Mouse (Mus musculus) stomach, embryonic 16.5 days (tissue): ENCODE measurements around the gene Cdk4. TPM values are rescaled to one million over a fixed set of nuclear protein-coding genes. Genes with fewer than 3 reads are reported as not detected.

Source experiments
- ATAC-seq: fragments of 200-750 bp; cut with Nextera tagmentation; 2 replicates; pipeline ENCODE4 v1.8.0; 2017; ENCODE audit warnings: moderate number of reproducible peaks, moderate TSS enrichment; ENCODE audit not compliant: insufficient read depth, low FRiP score
- H3K27ac ChIP-seq: fragments of 300-500 bp; sonication (generic); 2 replicates; pipeline ENCODE4 v1.5.1; 2014; ENCODE audit warnings: low read length
- H3K27me3 ChIP-seq: fragments of 300-500 bp; sonication (generic); 2 replicates; pipeline ENCODE4 v1.6.1; 2014; ENCODE audit warnings: low read length, control low read depth, mixed read lengths; ENCODE audit not compliant: control insufficient read depth, insufficient read depth
- H3K36me3 ChIP-seq: fragments of 300-500 bp; sonication (generic); 2 replicates; pipeline ENCODE4 v1.6.1; 2014; ENCODE audit warnings: low read length; ENCODE audit not compliant: control insufficient read depth, insufficient read depth
- H3K4me1 ChIP-seq: fragments of 300-500 bp; sonication (generic); 2 replicates; pipeline ENCODE4 v1.6.1; 2014; ENCODE audit warnings: low read length, control low read depth, mixed read lengths; ENCODE audit not compliant: control insufficient read depth, insufficient read depth
- H3K4me2 ChIP-seq: fragments of 300-500 bp; sonication (generic); 2 replicates; pipeline ENCODE4 v1.6.1; 2014; ENCODE audit warnings: low read depth, low read length, mixed read lengths
- H3K4me3 ChIP-seq: fragments of 300-500 bp; sonication (generic); replicated peaks from 2 replicates; pipeline ENCODE4 v1.5.1; 2014; ENCODE audit warnings: mild to moderate bottlenecking, low read length
- H3K9ac ChIP-seq: fragments of 300-500 bp; sonication (generic); 2 replicates; pipeline ENCODE4 v1.6.1; 2014; ENCODE audit warnings: low read length
- H3K9me3 ChIP-seq: fragments of 300-500 bp; sonication (generic); replicated peaks from 2 replicates; pipeline ENCODE4 v1.6.1; 2016; ENCODE audit warnings: low read length, control low read depth; ENCODE audit not compliant: control insufficient read depth
- WGBS: fragments of 180-500 bp; shearing (Covaris S2); extraction: QIAGEN DNeasy Blood & Tissue Kit; methylation state at CpG from one replicate; pipeline ENCODE4 v1.1.7; 2014; 5-methylcytosine and 5-hydroxymethylcytosine counted together
- polyA plus RNA-seq: library from polyadenylated mRNA; unstranded; fragments of >200 nt; fragmentation: Nextera tagmentation; extraction: Ambion mirVana; gene quantifications from 2 replicates; pipeline ENCODE4 v1.2.1, GENCODE M21; 2015

The Cdk4 gene
- polyA plus RNA-seq, 1 experiment from 2014 or later: 1,208 TPM

DNA sequence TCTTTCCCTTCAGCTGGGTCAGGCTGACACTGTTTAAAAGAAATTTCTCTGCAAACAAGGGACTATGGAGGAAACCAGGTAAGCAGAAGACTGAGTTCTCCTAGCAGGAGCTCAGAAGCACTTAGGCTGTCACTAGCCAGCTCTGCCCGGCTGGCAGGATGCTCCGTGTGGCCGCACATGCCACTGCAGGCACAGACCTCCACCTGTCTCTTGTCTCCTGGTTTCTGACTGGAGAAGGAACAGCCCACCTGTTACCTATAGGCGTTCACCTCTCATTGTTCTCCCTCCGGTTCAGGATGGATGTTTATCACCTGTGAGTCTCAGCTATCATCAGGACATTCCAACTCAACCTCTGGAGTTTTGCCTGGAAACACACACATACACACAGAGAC, 20.6 kb downstream of the Cdk4 start:
- Histone ChIP-seq H3K4me3 (no peak overlapping the region), H3K9me3 (no peaks in the 10 kb centered on the region), H3K36me3 (no peaks in the 10 kb centered on the region), H3K27ac (no peak overlapping the region), H3K9ac (no peak overlapping the region), H3K4me1 (peaks cover 25% of the 10 kb centered on the region), H3K4me2 (no peak overlapping the region), H3K27me3 (peaks cover 52% of the 10 kb centered on the region)
- 31% methylated on average over 5 of the region's 5 CpGs for WGBS
- no peak for ATAC-seq

DNA sequence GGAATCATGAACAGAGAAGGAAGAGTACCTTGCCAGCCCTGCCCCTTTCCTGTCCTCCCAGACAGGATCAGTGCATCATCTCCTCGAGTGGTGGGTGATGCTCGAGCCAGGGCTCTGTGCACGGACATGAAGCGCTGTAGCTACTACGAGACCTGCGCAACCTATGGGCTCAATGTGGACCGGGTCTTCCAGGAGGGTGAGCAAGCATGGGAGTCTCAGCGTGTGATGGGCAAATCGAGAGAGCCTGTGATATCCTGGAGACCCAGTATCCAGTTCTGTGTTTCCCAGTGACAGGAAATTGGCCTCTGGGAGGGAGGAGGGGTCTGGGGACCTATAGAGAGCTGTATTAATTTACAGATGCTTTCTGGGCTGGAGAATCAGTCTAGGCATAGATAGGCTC, 21.7 kb downstream of the Cdk4 start:
- Histone ChIP-seq H3K9me3 (no peaks in the 10 kb centered on the region), H3K36me3 (no peaks in the 10 kb centered on the region), H3K9ac (no peak overlapping the region), H3K27ac (no peak overlapping the region), H3K4me3 (no peak overlapping the region), H3K4me1 (peaks cover 14% of the 10 kb centered on the region), H3K27me3 (peaks cover 51% of the 10 kb centered on the region), H3K4me2 (no peak overlapping the region)
- WGBS: 79% methylated on average over 9 of the region's 9 CpGs
- ATAC-seq: no peak

DNA sequence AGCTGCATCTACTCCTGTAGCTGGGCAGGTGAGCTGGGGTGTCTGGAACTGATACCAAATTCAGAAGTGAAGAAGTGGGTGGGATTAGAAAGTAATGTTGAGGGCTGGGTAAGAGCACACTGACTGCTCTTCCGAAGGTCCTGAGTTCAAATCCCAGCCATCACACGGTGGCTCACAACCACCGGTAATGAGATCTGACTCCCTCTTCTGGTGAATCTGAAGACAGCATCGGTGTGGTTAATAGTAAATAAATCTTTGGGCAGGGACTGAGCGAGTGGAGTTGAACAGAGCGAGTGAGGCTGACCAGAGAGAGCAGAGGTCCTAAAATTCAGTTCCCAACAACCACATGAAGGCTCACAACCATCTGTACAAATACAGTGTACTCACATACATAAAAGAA, 22.3 kb downstream of the Cdk4 start:
- ATAC-seq: no peak
- H3K36me3 ChIP-seq: no peaks in the 10 kb centered on the region
- peaks cover 51% of the 10 kb centered on the region for H3K27me3 ChIP-seq
- peaks cover 10% of the 10 kb centered on the region; the same call in 1 of the 2 replicates for H3K4me1 ChIP-seq
- H3K27ac ChIP-seq: no peak overlapping the region
- no peak overlapping the region for H3K4me3 ChIP-seq
- H3K9ac ChIP-seq: no peak overlapping the region
- no peak overlapping the region for H3K4me2 ChIP-seq
- WGBS: 60% methylated on average over 6 of the region's 6 CpGs
- no peaks in the 10 kb centered on the region for H3K9me3 ChIP-seq

DNA sequence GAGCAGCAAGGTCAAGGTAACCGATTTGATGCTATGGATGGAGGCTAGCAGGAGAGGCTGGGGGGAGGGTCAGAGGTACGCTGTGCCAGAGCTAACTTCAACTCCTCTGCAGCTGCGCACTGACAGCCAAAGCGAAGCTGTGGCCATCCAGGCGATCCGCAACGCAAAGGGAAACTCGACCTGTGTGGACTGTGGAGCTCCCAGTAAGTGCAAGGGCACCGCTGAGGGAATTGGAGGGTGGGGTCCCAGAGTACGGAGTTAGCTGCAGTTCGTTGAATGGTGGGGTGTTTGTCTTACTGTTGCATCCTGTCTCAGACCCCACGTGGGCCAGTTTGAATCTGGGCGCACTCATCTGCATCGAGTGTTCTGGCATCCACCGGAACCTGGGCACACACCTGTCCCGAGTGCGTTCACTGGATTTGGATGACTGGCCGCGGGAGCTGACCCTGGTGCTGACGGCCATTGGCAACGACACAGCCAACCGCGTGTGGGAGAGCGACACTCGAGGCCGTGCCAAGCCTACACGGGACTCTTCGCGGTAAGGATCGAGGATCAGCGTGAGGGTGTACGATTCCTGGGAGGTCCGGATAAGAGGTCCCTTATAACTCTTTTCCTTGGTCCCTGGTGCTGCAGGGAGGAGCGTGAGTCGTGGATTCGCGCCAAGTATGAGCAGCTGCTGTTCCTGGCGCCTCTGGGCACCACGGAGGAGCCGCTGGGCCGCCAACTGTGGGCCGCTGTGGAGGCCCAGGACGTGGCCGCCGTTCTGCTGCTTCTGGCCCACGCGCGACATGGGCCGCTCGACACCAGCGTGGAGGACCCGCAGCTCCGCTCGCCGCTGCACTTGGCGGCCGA, 27.5 kb downstream of the Cdk4 start:
- peaks cover 45% of the 10 kb centered on the region for H3K27me3 ChIP-seq
- H3K4me2 ChIP-seq: peak overlapping the region; percentile 32
- H3K4me3 ChIP-seq: peak overlapping the region; percentile 32
- H3K9ac ChIP-seq: no peak overlapping the region
- H3K9me3 ChIP-seq: no peaks in the 10 kb centered on the region
- WGBS: 11% methylated on average over 57 of the region's 57 CpGs
- H3K27ac ChIP-seq: no peak overlapping the region
- H3K36me3 ChIP-seq: peaks cover under 1% of the 10 kb centered on the region; the same call in 1 of the 2 replicates
- H3K4me1 ChIP-seq: peaks cover 17% of the 10 kb centered on the region
- ATAC-seq: no peak

DNA sequence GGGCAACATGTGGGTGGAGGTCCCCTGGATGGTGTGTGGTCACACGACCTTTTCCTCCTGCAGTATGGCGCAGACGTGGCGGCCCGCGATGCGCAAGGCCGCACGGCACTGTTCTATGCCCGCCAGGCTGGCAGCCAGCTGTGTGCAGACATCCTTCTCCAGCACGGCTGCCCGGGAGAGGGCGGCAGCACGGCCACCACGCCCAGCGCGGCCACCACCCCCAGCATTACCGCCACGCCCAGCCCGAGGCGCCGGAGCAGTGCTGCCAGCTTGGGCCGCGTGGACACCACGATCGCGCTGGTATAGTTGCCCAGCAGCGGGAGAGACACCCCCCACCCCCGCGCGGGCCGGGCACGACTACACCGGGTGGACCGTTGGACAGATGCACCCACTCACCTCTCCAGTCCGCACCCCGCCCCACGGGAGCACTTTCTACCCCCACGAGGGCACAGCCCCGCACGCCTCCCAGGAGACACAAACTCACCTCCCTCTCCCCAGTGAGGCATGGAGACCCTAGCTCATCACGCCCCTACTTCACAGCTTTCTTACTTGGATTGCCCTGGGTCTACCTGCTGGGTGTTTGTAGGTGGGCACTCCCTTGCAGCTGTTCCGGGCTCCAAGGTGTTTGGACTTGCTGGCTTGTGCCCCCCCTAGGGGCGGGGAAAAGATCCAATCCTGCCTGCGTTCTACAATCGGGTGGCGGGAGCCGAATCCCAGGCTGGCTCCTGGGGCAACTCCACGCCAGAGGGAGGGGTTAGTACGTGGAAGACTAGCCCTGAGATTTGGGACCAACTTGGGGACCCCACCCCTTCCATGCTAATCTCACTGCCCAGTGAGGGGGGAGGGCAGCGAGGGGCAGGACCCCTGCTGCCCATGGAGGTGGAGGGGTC, 28.4 kb downstream of the Cdk4 start:
- no peak overlapping the region for H3K9ac ChIP-seq
- H3K27ac ChIP-seq: no peak overlapping the region
- H3K36me3 ChIP-seq: peaks cover 10% of the 10 kb centered on the region; the same call in 1 of the 2 replicates
- peak overlapping the region; percentile 32 for H3K4me3 ChIP-seq
- H3K9me3 ChIP-seq: no peaks in the 10 kb centered on the region
- peak overlapping the region; percentile 32 for H3K4me2 ChIP-seq
- ATAC-seq: peak; percentile 36; the same call in 1 of the 2 replicates
- 12% methylated on average over 51 of the region's 51 CpGs for WGBS
- peaks cover 45% of the 10 kb centered on the region for H3K27me3 ChIP-seq
- peaks cover 17% of the 10 kb centered on the region for H3K4me1 ChIP-seq

DNA sequence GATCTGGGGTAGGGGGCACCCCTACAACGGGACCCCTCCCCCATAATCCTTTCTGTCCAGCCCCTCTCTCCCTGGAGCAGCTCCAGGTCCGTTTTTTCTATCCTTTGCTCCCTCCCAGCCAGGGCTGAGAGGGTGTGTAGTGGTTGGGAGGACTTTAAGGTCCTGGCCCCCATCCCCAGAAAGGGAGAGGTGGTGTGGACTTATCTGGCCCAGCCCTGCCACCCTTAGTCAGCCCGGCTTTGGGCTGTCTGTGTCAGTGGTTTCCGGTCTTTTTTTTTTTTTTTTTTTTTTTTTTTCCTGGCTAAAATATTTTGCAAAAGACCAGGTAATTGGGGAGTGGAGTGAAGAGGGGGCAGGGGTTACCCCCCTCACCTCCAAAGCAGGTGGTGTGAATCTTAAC, 29.4 kb downstream of the Cdk4 start:
- H3K4me1 ChIP-seq: peaks cover 17% of the 10 kb centered on the region
- H3K27me3 ChIP-seq: peaks cover 41% of the 10 kb centered on the region
- peaks cover 10% of the 10 kb centered on the region; the same call in 1 of the 2 replicates for H3K36me3 ChIP-seq
- WGBS: 40% methylated on average over 4 of the region's 4 CpGs
- H3K9me3 ChIP-seq: no peaks in the 10 kb centered on the region
- no peak overlapping the region for H3K9ac ChIP-seq
- H3K4me3 ChIP-seq: no peak overlapping the region
- no peak for ATAC-seq
- no peak overlapping the region for H3K27ac ChIP-seq
- H3K4me2 ChIP-seq: no peak overlapping the region

DNA sequence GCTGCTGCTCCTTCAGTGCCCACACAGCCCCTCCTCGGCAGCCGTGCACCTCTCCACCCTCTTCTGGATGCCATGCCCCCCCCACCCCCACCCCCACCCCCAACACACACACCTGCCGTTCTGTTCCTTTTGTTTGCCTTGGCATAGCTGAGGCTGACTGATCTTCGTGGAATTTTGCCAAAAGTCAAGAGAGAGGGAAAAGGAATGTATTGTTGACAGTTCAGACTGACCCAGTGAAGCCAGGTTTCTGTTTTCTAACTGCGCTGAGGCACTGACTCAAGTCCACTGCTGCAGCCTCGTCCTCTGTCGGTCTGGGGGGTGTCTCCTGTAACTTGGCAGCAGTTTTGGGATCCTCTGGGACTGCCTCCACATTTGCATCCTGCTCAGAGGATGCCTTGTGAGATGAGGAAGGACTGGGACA, 31.1 kb downstream of the Cdk4 start:
- Histone ChIP-seq H3K9ac (no peak overlapping the region), H3K36me3 (peaks cover 10% of the 10 kb centered on the region; the same call in 1 of the 2 replicates), H3K4me1 (peaks cover 17% of the 10 kb centered on the region), H3K9me3 (no peaks in the 10 kb centered on the region), H3K27me3 (peaks cover 37% of the 10 kb centered on the region), H3K4me2 (no peak overlapping the region), H3K27ac (no peak overlapping the region), H3K4me3 (no peak overlapping the region)
- peak; percentile 44; the same call in 1 of the 2 replicates for ATAC-seq
- WGBS: 26% methylated on average over 7 of the region's 7 CpGs

DNA sequence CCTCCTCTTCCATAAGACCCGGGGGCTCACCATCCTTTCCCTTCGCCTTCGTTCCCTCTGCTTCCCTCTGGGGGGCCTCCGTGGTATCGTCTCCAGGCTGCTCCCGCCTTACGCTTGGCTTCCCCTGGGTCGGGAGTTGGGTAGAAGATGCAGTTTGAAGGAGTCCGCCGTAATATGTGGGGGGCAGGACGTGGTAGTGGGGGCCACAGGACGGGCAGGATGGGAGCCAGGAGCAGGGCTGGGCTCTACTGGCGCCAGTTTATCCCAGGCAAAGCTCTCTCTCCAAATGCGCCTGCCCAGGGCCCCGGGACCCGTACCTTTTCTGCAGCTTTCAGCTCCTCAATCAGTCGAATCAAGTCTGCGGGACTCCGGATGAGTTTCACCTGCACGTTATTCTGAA, 35.2 kb downstream of the Cdk4 start:
- Histone ChIP-seq H3K4me1 (peaks cover 5% of the 10 kb centered on the region; the same call in 1 of the 2 replicates), H3K27me3 (no peaks in the 10 kb centered on the region), H3K9ac (no peak overlapping the region), H3K4me3 (no peak overlapping the region), H3K9me3 (no peaks in the 10 kb centered on the region), H3K4me2 (no peak overlapping the region), H3K27ac (no peak overlapping the region), H3K36me3 (peaks cover 10% of the 10 kb centered on the region; the same call in 1 of the 2 replicates)
- WGBS: 79% methylated on average over 20 of the region's 20 CpGs
- ATAC-seq: no peak

DNA sequence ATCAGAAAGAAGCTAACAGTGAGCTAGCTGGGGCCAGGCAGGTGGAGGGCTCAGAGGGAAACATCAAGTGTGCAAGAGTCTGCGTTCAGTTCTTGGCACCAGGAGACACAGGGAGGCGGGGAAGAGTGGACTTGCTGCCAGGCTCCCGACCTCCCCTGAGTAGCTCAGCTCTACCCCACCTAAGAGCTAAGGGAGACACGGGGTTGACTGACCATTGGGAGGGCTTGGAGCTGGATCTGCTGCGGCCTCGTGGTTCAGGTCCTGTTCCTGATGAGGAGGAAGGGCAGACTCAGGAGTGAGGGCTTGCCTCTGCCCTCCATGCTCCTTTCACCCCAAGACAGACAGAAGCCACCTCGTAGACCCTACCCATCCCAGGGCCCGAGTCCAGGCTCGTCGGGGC, 35.9 kb downstream of the Cdk4 start:
- ATAC-seq: no peak
- no peaks in the 10 kb centered on the region for H3K27me3 ChIP-seq

More for the DNA sequence above, 35.9 kb downstream of the Cdk4 start:
- Histone ChIP-seq H3K36me3 (peaks cover 10% of the 10 kb centered on the region; the same call in 1 of the 2 replicates), H3K9me3 (no peaks in the 10 kb centered on the region), H3K9ac (no peak overlapping the region), H3K4me2 (no peak overlapping the region), H3K4me1 (peaks cover 5% of the 10 kb centered on the region; the same call in 1 of the 2 replicates), H3K27ac (no peak overlapping the region), H3K4me3 (no peak overlapping the region)
- whole genome bisulfite sequencing: 86% methylated on average over 10 of the region's 10 CpGs
